Mouse (Mus musculus): ENCODE measurements around the gene Rd3l. TPM values are rescaled to one million over a fixed set of nuclear protein-coding genes. Genes with fewer than 3 reads are reported as not detected.
A peak's percentile ranks its signal among the peaks of the same experiment; 100 is the strongest.
"Not testable (repeated sequence)": the region's sequence is repeated elsewhere in the genome, so short reads cannot be mapped to it uniquely, and the experiment has no call there.

Rd3l gene
- total and polyA plus RNA-seq, 3 experiments: 0.32 to 0.44 TPM; not detected in 1

DNA sequence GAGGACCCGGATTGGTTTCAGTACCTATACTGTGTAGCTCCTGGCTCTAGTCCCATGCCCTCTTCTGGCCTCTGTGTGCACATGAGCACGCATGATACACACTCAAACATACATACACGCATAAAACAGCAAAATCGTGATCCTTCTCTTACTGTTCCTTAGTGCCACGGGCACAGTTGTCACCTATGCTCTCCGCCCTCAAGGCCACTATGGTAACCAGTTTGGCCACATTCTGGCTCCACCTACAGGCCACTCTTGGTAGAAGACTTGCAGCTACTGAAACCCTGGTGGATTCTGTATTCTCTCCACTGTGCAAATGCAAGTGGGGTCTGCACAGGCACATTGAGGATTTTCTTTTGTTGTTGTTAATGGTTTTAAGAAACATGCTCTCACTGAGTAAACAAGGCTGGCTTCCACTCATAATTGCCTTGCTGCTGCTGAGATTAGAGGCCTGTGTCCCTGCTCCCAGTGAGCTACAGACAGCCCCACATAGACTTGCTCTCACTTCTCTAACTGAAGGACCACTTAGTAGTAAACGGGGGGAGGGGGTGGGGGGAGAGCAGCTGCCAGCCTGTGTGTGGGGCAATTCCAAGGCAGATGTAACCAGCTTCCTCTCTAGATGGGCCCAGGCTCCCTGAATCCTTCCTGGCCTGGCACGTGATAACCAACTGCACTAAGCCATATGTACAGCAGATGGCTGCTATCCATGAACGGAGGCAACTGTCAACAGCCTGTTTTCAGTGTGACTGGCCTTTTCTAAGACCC is 22.8 kb downstream of the Rd3l start:
- intact Hi-C loops (cut with DNase I): loop anchor here (5.0 kb wide), 1 partner anchor 221 kb away; no protein-coding TSS in a partner anchor
- Histone ChIP-seq H3K9ac (ENCODE audit: low read depth, low read length) (no peak overlapping the region), H3K27ac (no peak overlapping the region), H3K36me3 (ENCODE audit: control insufficient read depth, insufficient read depth, low read length) (no peaks in the 10 kb centered on the region), H3K4me3 (no peak overlapping the region), H3K4me1 (ENCODE audit: control insufficient read depth, insufficient read depth, low read length) (peaks cover 2% of the 10 kb centered on the region), H3K79me2 (replicated peaks; ENCODE audit: control insufficient read depth, insufficient read depth, low read length) (peaks cover 1% of the 10 kb centered on the region; the same call in 1 of the 2 replicates), H3K27me3 (ENCODE audit: control insufficient read depth, insufficient read depth, low read length) (no peaks in the 10 kb centered on the region)
- TF ChIP-seq EP300 (IDR thresholded peaks at IDR 0.05; ENCODE audit: insufficient read depth, low read depth, low read length): 0 out of 2 replicates have a peak, but pooled peaks have one; percentile 26
- no peak for TF ChIP-seq POLR2A (IDR thresholded peaks at IDR 0.05; ENCODE audit: insufficient read depth, low read depth, low read length)
- TF ChIP-seq CTCF (IDR thresholded peaks at IDR 0.05): peak; percentile 91
- 34% methylated on average over 9 of the region's 9 CpGs for WGBS
- peak; percentile 69 to 75 for DNase-seq

DNA sequence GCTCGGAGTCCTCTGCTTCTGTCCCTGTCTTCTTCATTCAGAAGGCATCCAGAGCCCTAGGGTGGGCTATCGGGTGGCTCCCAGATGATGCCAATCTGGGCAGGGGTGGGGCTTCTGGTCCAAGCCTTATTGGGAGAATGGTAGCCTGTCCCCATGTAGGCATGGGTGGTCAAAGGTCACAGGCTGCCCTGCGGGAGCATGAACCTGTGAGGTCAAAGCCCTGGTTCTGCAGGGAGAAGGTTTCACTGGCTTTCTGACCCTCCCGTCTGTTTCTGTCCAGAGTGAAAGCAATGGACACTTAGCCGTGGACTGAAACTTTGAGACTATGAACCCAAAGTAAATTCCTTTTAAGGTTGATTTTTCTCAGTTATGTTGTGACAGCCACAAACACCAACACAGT is 24.9 kb downstream of the Rd3l start:
- Histone ChIP-seq H3K79me2 (replicated peaks; ENCODE audit: control insufficient read depth, insufficient read depth, low read length) (no peaks in the 10 kb centered on the region), H3K4me1 (ENCODE audit: control insufficient read depth, insufficient read depth, low read length) (peaks cover 2% of the 10 kb centered on the region), H3K36me3 (ENCODE audit: control insufficient read depth, insufficient read depth, low read length) (no peaks in the 10 kb centered on the region), H3K27me3 (ENCODE audit: control insufficient read depth, insufficient read depth, low read length) (no peaks in the 10 kb centered on the region), H3K4me3 (no peak overlapping the region), H3K9ac (ENCODE audit: low read depth, low read length) (no peak overlapping the region), H3K27ac (no peak overlapping the region)
- TF ChIP-seq CTCF (IDR thresholded peaks at IDR 0.05): no peak
- TF ChIP-seq POLR2A (IDR thresholded peaks at IDR 0.05; ENCODE audit: insufficient read depth, low read depth, low read length): no peak
- TF ChIP-seq EP300 (IDR thresholded peaks at IDR 0.05; ENCODE audit: insufficient read depth, low read depth, low read length): no peak
- intact Hi-C loops (cut with DNase I): loop anchor here (5.0 kb wide), 1 partner anchor 219 kb away; no protein-coding TSS in a partner anchor
- 86% methylated on average over 5 of the region's 5 CpGs for WGBS
- DNase-seq: no peak

DNA sequence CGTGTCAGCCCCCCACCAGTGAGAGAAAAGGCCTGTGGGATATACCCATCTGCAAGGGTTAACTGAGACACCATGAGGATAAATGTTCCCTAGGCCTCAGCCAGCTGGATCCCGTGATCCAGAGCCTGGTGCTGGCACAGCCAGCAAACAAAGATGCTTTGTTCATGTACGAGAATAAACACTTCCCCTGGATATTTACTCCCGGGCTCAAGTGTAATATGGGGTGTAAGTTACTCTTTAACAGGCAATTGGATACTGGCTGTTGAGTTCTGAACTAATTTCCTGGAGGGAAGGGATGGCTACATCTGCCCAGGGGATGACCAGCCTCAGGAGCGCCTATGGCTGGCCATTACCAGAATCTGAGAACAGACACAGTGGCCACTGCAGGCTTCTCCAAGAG is 29.4 kb downstream of the Rd3l start:
- intact Hi-C loops (cut with DNase I): no loop called here

DNA sequence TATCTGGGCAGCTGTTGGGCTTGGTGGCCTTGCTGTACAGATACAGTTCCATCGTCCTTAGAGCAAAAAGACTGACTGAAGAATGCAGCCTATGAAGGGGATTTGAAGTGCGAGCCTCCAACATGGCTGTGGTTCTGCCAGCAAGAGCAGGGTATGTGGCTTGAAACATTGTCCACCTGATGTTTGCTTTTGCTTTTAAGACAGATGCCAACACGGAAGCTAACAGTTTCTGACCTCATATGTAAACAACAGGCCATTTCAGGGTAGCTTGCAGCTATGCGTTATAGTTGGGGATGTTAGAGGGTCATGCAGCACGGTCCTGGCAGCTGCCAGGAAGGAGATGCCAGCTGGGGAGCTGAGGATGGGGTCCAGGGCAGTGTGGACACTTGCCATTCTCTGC is 30.6 kb downstream of the Rd3l start:
- intact Hi-C loops (cut with DNase I): no loop called here
- no peak overlapping the region for H3K9ac ChIP-seq (ENCODE audit: low read depth, low read length)

More for the DNA sequence above, 29.4 kb downstream of the Rd3l start:
- Histone ChIP-seq H3K4me1 (ENCODE audit: control insufficient read depth, insufficient read depth, low read length) (no peaks in the 10 kb centered on the region; the same call in 1 of the 2 replicates), H3K9ac (ENCODE audit: low read depth, low read length) (no peak overlapping the region), H3K4me3 (no peak overlapping the region), H3K27ac (no peak overlapping the region), H3K27me3 (ENCODE audit: control insufficient read depth, insufficient read depth, low read length) (no peaks in the 10 kb centered on the region), H3K36me3 (ENCODE audit: control insufficient read depth, insufficient read depth, low read length) (no peaks in the 10 kb centered on the region), H3K79me2 (replicated peaks; ENCODE audit: control insufficient read depth, insufficient read depth, low read length) (no peaks in the 10 kb centered on the region)
- TF ChIP-seq EP300 (IDR thresholded peaks at IDR 0.05; ENCODE audit: insufficient read depth, low read depth, low read length) (no peak), POLR2A (IDR thresholded peaks at IDR 0.05; ENCODE audit: insufficient read depth, low read depth, low read length) (no peak), CTCF (IDR thresholded peaks at IDR 0.05) (no peak)
- 52% methylated on average over 5 of the region's 5 CpGs for WGBS
- DNase-seq: no peak

DNA sequence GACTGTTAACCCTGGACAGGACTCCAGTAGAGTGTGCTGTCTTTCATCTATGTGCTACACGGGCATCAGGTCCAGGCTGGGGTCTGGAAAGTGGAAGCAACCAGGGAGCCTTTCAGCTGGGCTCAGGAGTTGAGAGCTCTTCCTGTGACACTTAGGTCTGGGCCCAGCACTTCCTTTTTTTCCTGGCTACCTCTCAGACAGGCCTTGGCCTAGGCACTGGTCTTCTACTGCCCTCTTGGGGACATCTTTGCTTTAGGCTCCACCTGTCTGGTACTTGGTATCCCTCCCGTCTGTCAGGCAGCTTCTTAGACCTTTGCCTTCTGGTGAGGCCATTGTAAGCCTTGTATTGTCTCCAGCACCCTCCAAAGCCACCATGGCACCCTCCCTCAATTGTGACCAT is 34.4 kb downstream of the Rd3l start:
- Histone ChIP-seq H3K27me3 (ENCODE audit: control insufficient read depth, insufficient read depth, low read length) (no peaks in the 10 kb centered on the region), H3K4me1 (ENCODE audit: control insufficient read depth, insufficient read depth, low read length) (peaks cover 19% of the 10 kb centered on the region), H3K79me2 (replicated peaks; ENCODE audit: control insufficient read depth, insufficient read depth, low read length) (no peaks in the 10 kb centered on the region), H3K27ac (peak overlapping the region; percentile 65), H3K36me3 (ENCODE audit: control insufficient read depth, insufficient read depth, low read length) (no peaks in the 10 kb centered on the region), H3K4me3 (no peak overlapping the region), H3K9ac (ENCODE audit: low read depth, low read length) (peak overlapping the region; percentile 29)
- 26% methylated on average over 2 of the region's 2 CpGs for WGBS
- DNase-seq: peak; percentile 64 to 79
- TF ChIP-seq POLR2A (IDR thresholded peaks at IDR 0.05; ENCODE audit: insufficient read depth, low read depth, low read length): no peak
- peak; percentile 97 for TF ChIP-seq CTCF (IDR thresholded peaks at IDR 0.05)
- peak; percentile 96 for TF ChIP-seq EP300 (IDR thresholded peaks at IDR 0.05; ENCODE audit: insufficient read depth, low read depth, low read length)
- intact Hi-C loops (cut with DNase I): loop anchor here (1.0 to 2.0 kb wide), 2 partner anchors 68 to 278 kb away; no protein-coding TSS in a partner anchor

More for the DNA sequence above, 30.6 kb downstream of the Rd3l start:
- TF ChIP-seq EP300 (IDR thresholded peaks at IDR 0.05; ENCODE audit: insufficient read depth, low read depth, low read length): no peak
- no peak for TF ChIP-seq CTCF (IDR thresholded peaks at IDR 0.05)
- TF ChIP-seq POLR2A (IDR thresholded peaks at IDR 0.05; ENCODE audit: insufficient read depth, low read depth, low read length): no peak
- H3K36me3 ChIP-seq (ENCODE audit: control insufficient read depth, insufficient read depth, low read length): no peaks in the 10 kb centered on the region
- peaks cover 6% of the 10 kb centered on the region for H3K4me1 ChIP-seq (ENCODE audit: control insufficient read depth, insufficient read depth, low read length)
- H3K79me2 ChIP-seq (replicated peaks; ENCODE audit: control insufficient read depth, insufficient read depth, low read length): no peaks in the 10 kb centered on the region
- no peak overlapping the region for H3K4me3 ChIP-seq
- no peak overlapping the region for H3K27ac ChIP-seq
- no peaks in the 10 kb centered on the region for H3K27me3 ChIP-seq (ENCODE audit: control insufficient read depth, insufficient read depth, low read length)
- WGBS: 69% methylated on average over 5 of the region's 5 CpGs
- DNase-seq: no peak

DNA sequence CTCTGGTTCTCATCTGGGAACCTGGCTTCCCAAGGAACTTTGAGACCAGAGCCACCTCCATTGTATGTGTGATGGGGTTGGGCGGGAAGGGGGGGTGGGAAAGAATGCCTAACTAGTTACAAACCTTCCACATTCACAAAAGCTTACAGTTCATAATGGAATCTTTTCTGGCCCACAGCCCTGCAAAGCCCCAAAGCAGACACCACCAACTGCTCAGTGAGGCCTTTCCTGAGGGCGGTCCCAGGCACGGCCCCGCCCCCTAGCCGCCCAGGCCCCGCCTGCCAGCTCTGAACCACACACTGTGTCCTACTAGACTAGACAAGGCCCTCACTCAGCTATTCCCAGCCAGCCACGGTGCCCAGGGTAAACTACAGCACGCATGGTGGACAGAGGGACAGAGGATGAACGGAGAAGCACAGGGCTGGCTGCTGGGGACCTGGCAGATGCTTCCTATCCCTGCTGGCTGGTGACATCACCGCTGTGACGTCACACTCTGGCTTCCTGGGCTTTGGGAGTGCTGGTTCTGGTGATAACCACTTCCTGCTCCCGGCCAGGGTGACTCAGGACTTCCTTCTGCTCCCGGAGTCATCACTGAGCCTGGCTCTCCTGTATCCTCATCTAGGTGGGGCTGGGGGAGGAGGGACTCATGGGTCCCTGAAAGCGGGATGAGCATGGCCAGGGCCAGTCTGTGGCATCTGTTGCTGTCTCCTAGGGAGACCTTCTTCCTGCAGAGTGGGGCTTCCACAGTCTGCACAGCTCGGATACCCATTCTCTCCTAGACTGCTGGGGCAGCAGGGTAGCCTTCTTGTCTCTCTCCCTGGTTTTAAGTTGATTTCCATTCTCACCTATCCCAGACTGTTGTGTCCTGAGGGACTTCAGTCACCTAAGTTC is 35.1 kb downstream of the Rd3l start:
- peak in 1 of 2 experiments; percentile 26 for DNase-seq

More for the DNA sequence above, 35.1 kb downstream of the Rd3l start:
- H3K4me1 ChIP-seq (ENCODE audit: control insufficient read depth, insufficient read depth, low read length): peaks cover 19% of the 10 kb centered on the region
- 51% methylated on average over 11 of the region's 15 CpGs for WGBS
- not testable (repeated sequence) for H3K4me3 ChIP-seq; H3K79me2 ChIP-seq (replicated peaks; ENCODE audit: control insufficient read depth, insufficient read depth, low read length); H3K27me3 ChIP-seq (ENCODE audit: control insufficient read depth, insufficient read depth, low read length); H3K36me3 ChIP-seq (ENCODE audit: control insufficient read depth, insufficient read depth, low read length)
- peak overlapping the region; percentile 89 for H3K27ac ChIP-seq
- intact Hi-C loops (cut with DNase I): loop anchor here (1.0 to 2.0 kb wide), 2 partner anchors 68 to 277 kb away; no protein-coding TSS in a partner anchor
- peak overlapping the region; percentile 29 for H3K9ac ChIP-seq (ENCODE audit: low read depth, low read length)

Data from heart, adult 2 months (tissue).